ENCODE assay signal across 10 mouse cellular contexts in genomic region chr8:45872077-45872476, GRCm38 (mm10). TPM values are rescaled to one million over a fixed set of nuclear protein-coding genes. Genes with fewer than 3 reads are reported as not detected.
DNase-seq lines count a peak whose midpoint lies in the region; ATAC-seq and TF ChIP-seq lines count a peak whose summit lies in the region.
"Had no signal": no experiment of that assay in that cellular context is flagged by ENCODE, and none has a peak within 500 bp of the region (broad histone marks: within the 10 kb centered on the region; RNA-seq: fewer than 3 reads in every experiment).

No protein-coding gene starts in this region.

- no peak overlapping the region for H3K4me2 ChIP-seq in heart, embryonic 11.5 days
- peak overlapping the region; percentile 46 for H3K4me2 ChIP-seq in myocyte (ENCODE audit: low read depth)
- H3K4me2 ChIP-seq: embryonic facial prominence, embryonic 12.5 days; hindbrain, embryonic 12.5 days had no signal

- no peak for TF ChIP-seq POLR2A in myocyte (IDR thresholded peaks at IDR 0.05; ENCODE audit: insufficient read length, low read depth)

- H3K4me1 ChIP-seq in heart, embryonic 11.5 days (ENCODE audit: control insufficient read depth, insufficient read depth, low read length): 0 out of 2 replicates have a peak, but pooled peaks cover 4% of the 10 kb centered on the region
- H3K4me1 ChIP-seq: megakaryocyte, embryonic 14.5 days had no signal

- H3ac ChIP-seq in myocyte (ENCODE audit: control insufficient read depth, insufficient read length): no peak overlapping the region

- peak; percentile 65 for DNase-seq in kidney, postnatal 10 days
- DNase-seq in kidney, adult 18-20 months: no peak
- DNase-seq in gastrocnemius, adult 18-20 months (ENCODE audit: low spot score): peak; percentile 82
- DNase-seq in frontal cortex, postnatal 10 days (ENCODE audit: low spot score in 2 of 2): no peak
- no peak for DNase-seq in right cerebral cortex, adult 18-20 months

- WGBS in heart, embryonic 11.5 days (ENCODE audit: insufficient replicate concordance): 61% methylated on average over 7 of the region's 7 CpGs

- no peaks in the 10 kb centered on the region for H3K9me3 ChIP-seq in heart, embryonic 11.5 days (replicated peaks; ENCODE audit: control insufficient read depth, low read length)
- H3K9me3 ChIP-seq: embryonic facial prominence, embryonic 12.5 days; hindbrain, embryonic 12.5 days; megakaryocyte, embryonic 14.5 days had no signal

- peak overlapping the region; percentile 29; the same call in 1 of the 2 replicates for H3K27ac ChIP-seq in heart, embryonic 11.5 days (ENCODE audit: low read depth, low read length)
- H3K27ac ChIP-seq: embryonic facial prominence, embryonic 12.5 days; hindbrain, embryonic 12.5 days had no signal

- H3K79me2 ChIP-seq in myocyte (ENCODE audit: control insufficient read depth, insufficient read depth): no peaks in the 10 kb centered on the region

- no peak overlapping the region for H3K9ac ChIP-seq in heart, embryonic 11.5 days (ENCODE audit: low read depth, low read length)
- H3K9ac ChIP-seq: embryonic facial prominence, embryonic 12.5 days; hindbrain, embryonic 12.5 days had no signal

- H3K27me3 ChIP-seq in heart, embryonic 11.5 days (ENCODE audit: control insufficient read depth, insufficient read depth, low read length): no peaks in the 10 kb centered on the region
- no peaks in the 10 kb centered on the region for H3K27me3 ChIP-seq in myocyte (ENCODE audit: control insufficient read depth, insufficient read depth, insufficient read length)
- H3K27me3 ChIP-seq: embryonic facial prominence, embryonic 12.5 days; hindbrain, embryonic 12.5 days; megakaryocyte, embryonic 14.5 days had no signal

- H3K4me3 ChIP-seq in heart, embryonic 11.5 days (ENCODE audit: low read depth, low read length): no peak overlapping the region
- H3K4me3 ChIP-seq in myocyte: no peak overlapping the region
- H3K4me3 ChIP-seq: embryonic facial prominence, embryonic 12.5 days; hindbrain, embryonic 12.5 days; megakaryocyte, embryonic 14.5 days had no signal

- ATAC-seq in heart, embryonic 11.5 days (replicated peaks; ENCODE audit: insufficient number of reproducible peaks, low FRiP score, low TSS enrichment): no peak

- H3K36me3 ChIP-seq in heart, embryonic 11.5 days (ENCODE audit: control insufficient read depth, insufficient read depth, low read length): no peaks in the 10 kb centered on the region
- no peaks in the 10 kb centered on the region for H3K36me3 ChIP-seq in myocyte (ENCODE audit: control insufficient read depth, insufficient read depth)
- H3K36me3 ChIP-seq: embryonic facial prominence, embryonic 12.5 days; hindbrain, embryonic 12.5 days had no signal

TF ChIP-seq in myocyte, 11 proteins besides CTCF, POLR2A, EP300 and RAD21:
- TF ChIP-seq MYOD1 (IDR thresholded peaks at IDR 0.05; ENCODE audit: control insufficient read depth in 1 of 3, insufficient read length in 2 of 3, low read depth in 2 of 3): peak in 2 of 3 experiments; percentile 24 to 75
- no peak for TF ChIP-seq TCF12 (IDR thresholded peaks at IDR 0.05; ENCODE audit: insufficient read depth, poor library complexity, severe bottlenecking)
- peak in 2 of 3 experiments; percentile 7 to 70 for TF ChIP-seq MYOG (IDR thresholded peaks at IDR 0.05; ENCODE audit: control insufficient read depth in 1 of 3, insufficient read depth in 1 of 3, insufficient read length in 2 of 3, low read depth in 2 of 3)
- TF ChIP-seq TCF3 (IDR thresholded peaks at IDR 0.05; ENCODE audit: insufficient read length, low read depth): peak; percentile 10
- no peak for TF ChIP-seq E2F4 (IDR thresholded peaks at IDR 0.05; ENCODE audit: insufficient read depth)
- TF ChIP-seq MAX (IDR thresholded peaks at IDR 0.05; ENCODE audit: low read depth): no peak

RNA-seq across cellular contexts. Expression of gene Pdlim3, which starts 13.2 kb away (rescaled TPM):
- 100 to 1,000 TPM; 737 to 931 TPM for total RNA-seq in gastrocnemius, adult 18-20 months (2021)
- 307 and 355 TPM in 2 replicates for polyA plus RNA-seq in heart, embryonic 11.5 days (2014; fragmentation: Nextera tagmentation; extraction: Ambion mirVana)
- polyA plus RNA-seq in myocyte (2012; fragmentation: generic; extraction: Trizol): 77.7 TPM

Comparison
In these comparisons a context has a peak if more than half of its experiments do, and no peak if none do; other contexts are left out.
1. DNase-seq: peak in kidney, postnatal 10 days (single experiment) and gastrocnemius, adult 18-20 months (single experiment); none in kidney, adult 18-20 months (single experiment), frontal cortex, postnatal 10 days (0 of 2) and right cerebral cortex, adult 18-20 months (single experiment).